Mouse (Mus musculus) embryonic fibroblast, embryonic 13.5 days (primary cell): ENCODE results near the gene Grhl3.

Experiments used
- CTCF ChIP-seq: IDR thresholded peaks from 2 replicates; pipeline ENCODE4 v1.5.1; 2011; ENCODE audit warnings: mild to moderate bottlenecking, control low read depth, low read length, moderate library complexity, borderline replicate concordance; ENCODE audit not compliant: insufficient read depth
- POLR2A ChIP-seq: IDR thresholded peaks from 2 replicates; pipeline ENCODE4 v1.6.1; 2011; ENCODE audit warnings: low read depth, mild to moderate bottlenecking, control low read depth, low read length, moderate library complexity

- TF ChIP-seq POLR2A (no peak), CTCF (no peak)
These were observed 8.0 kb downstream of the Grhl3 start for GRCm38 (mm10) chr4:135565400-135565799.
